Mouse (Mus musculus): ENCODE results near the gene Fbxo27.

DNA sequence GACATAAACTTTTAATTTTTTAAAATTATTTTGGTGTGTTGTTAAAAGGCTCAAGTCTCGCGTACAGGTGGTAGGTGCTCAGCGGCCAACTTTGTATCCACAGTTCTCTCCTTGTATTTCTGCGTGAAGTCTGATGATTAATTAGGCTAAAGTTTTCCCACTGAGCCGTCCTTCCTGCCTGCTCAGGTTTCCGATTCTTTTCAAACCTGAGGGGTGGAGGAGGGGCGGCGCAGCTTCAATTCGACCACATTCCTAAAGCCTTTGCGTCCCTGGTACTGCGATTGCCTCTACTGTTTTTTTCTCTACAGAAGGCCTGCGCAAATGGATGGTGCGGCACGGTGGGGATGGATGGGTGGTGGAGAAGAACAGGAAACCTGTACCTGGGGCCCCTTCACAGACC is 1.8 kb downstream of the Fbxo27 start:
- no peak for TF ChIP-seq POLR2A (IDR thresholded peaks at IDR 0.05; ENCODE audit: control insufficient read depth, extremely low read depth, insufficient read depth, low read length, poor library complexity)
- TF ChIP-seq CTCF (IDR thresholded peaks at IDR 0.05; ENCODE audit: borderline replicate concordance, control insufficient read depth, extremely low read depth, insufficient read depth, low read length, poor library complexity): no peak

Data from thymus, adult 2 months (tissue).